Mouse (Mus musculus) Patski (cell line): Measurements from ENCODE around the gene Abca2. TPM values are rescaled to one million over a fixed set of nuclear protein-coding genes. Genes with fewer than 3 reads are reported as not detected.

Source experiments
- ATAC-seq: fragments of 100-300 bp; one replicate; pipeline ENCODE4 v1.8.0; 2021
- CTCF ChIA-PET: fragments of 350-600 bp; sonication (Branson Sonifier 250); formaldehyde crosslinking; loops from one replicate; lab custom pipeline; 2022; ENCODE audit warnings: inconsistent platforms; lab: Charles Lee
- POLR2A ChIA-PET: fragments of 350-600 bp; sonication (Branson Sonifier 250); formaldehyde crosslinking; loops from one replicate; lab custom pipeline; 2022; ENCODE audit warnings: antibody characterized with exemption, inconsistent platforms; lab: Charles Lee
- DNase-seq: peaks from one replicate; pipeline ENCODE4 v3.0.0-alpha.2; 2011; ENCODE audit warnings: low read depth, low spot score
- H3K27me3 ChIP-seq: fragments of 371-371 bp; one replicate; pipeline ENCODE4 v1.5.1; 2021
- CTCF ChIP-seq: fragments of 100-300 bp; IDR thresholded peaks from one replicate; pipeline ENCODE4 v1.5.1; 2021
- in situ Hi-C: fragments of 300-500 bp; cut with MboI; formaldehyde crosslinking; loops from 3 replicates; pipeline ENCODE4 v1.11.1; 2018; ENCODE audit warnings: low pct_unique_long_range_greater_than_20kb, mixed read lengths
- polyA plus RNA-seq: library from polyadenylated mRNA; unstranded; gene quantifications from one replicate; pipeline ENCODE4 v1.2.3, GENCODE M21; 2021

Abca2 gene
- polyA plus RNA-seq, 1 experiment from 2014 or later = 98.6 TPM

GRCm38 (mm10) chr2:25422587-25423410 is 5.7 kb upstream of the Abca2 start, which contains the start of gene Fut7:
TSS of gene Fut7 (plus strand) at chr2:25423267.
- POLR2A ChIA-PET = interaction anchor here (1.0 kb wide), 1 partner anchor 9 kb away, joined by 3 read pairs; no protein-coding TSS in a partner anchor
- in situ Hi-C loops = no loop called here
- no peaks in the 10 kb centered on the region for H3K27me3 ChIP-seq
- no peak for TF ChIP-seq CTCF
- ATAC-seq (no peak), DNase-seq (no peak)
- CTCF ChIA-PET = interaction anchor here (0.6 to 3.7 kb wide), 13 partner anchors 8 to 75 kb away, joined by 3 to 36 read pairs (median 3); partner anchors contain the start of gene Clic3

- no peak for TF ChIP-seq CTCF
- CTCF ChIA-PET = interaction anchor here (0.9 to 3.7 kb wide), 4 partner anchors 46 to 74 kb away, joined by 3 to 36 read pairs (median 8); no protein-coding TSS in a partner anchor
- no peak for ATAC-seq
- H3K27me3 ChIP-seq = no peaks in the 10 kb centered on the region
- POLR2A ChIA-PET = interaction anchor here (0.5 to 1.0 kb wide), 2 partner anchors 10 to 78 kb away, joined by 3 read pairs; no protein-coding TSS in a partner anchor
- no peak for DNase-seq
- in situ Hi-C loops = no loop called here
Measured at GRCm38 (mm10) chr2:25423626-25424025, 4.9 kb upstream of the Abca2 start.

GRCm38 (mm10) chr2:25425481-25425880 is 3.0 kb upstream of the Abca2 start:
- ChIA-PET POLR2A (no interaction called here), CTCF (interaction anchor here (1.7 kb wide), 1 partner anchor 58 kb away, joined by 6 read pairs; no protein-coding TSS in a partner anchor)
- ATAC-seq (no peak), DNase-seq (no peak)
- in situ Hi-C loops = no loop called here
- H3K27me3 ChIP-seq = no peaks in the 10 kb centered on the region
- TF ChIP-seq CTCF = no peak

GRCm38 (mm10) chr2:25426721-25427191 is 1.7 kb upstream of the Abca2 start:
- in situ Hi-C loops = no loop called here
- ATAC-seq = no peak
- POLR2A ChIA-PET = no interaction called here
- no peak for DNase-seq
- no peaks in the 10 kb centered on the region for H3K27me3 ChIP-seq
- CTCF ChIA-PET = interaction anchor here (0.7 to 1.7 kb wide), 13 partner anchors 9 to 70 kb away, joined by 3 to 6 read pairs (median 4); no protein-coding TSS in a partner anchor
- no peak for TF ChIP-seq CTCF

- no peak for TF ChIP-seq CTCF
- ATAC-seq = no peak
Measured at GRCm38 (mm10) chr2:25427256-25427655, 1.2 kb upstream of the Abca2 start.

GRCm38 (mm10) chr2:25429435-25430180 is 1.1 kb downstream of the Abca2 start:
- in situ Hi-C loops = loop anchor here (5.0 kb wide), 2 partner anchors 53 to 123 kb away; no protein-coding TSS in a partner anchor
- ChIA-PET CTCF (interaction anchor here (1.0 to 1.6 kb wide), 5 partner anchors 8 to 152 kb away, joined by 4 to 10 read pairs (median 4); partner anchors contain the start of gene Ajm1), POLR2A (interaction anchor here (1.0 to 1.3 kb wide), 3 partner anchors 16 to 110 kb away, joined by 3 read pairs; no protein-coding TSS in a partner anchor)
- no peak for ATAC-seq
- no peaks in the 10 kb centered on the region for H3K27me3 ChIP-seq
- TF ChIP-seq CTCF = no peak
- DNase-seq = no peak

More at GRCm38 (mm10) chr2:25427256-25427655, 1.2 kb upstream of the Abca2 start:
- no peak for DNase-seq
- H3K27me3 ChIP-seq = no peaks in the 10 kb centered on the region
- ChIA-PET POLR2A (no interaction called here), CTCF (interaction anchor here (0.8 to 1.5 kb wide), 11 partner anchors 9 to 69 kb away, joined by 3 to 6 read pairs (median 3); no protein-coding TSS in a partner anchor)
- in situ Hi-C loops = no loop called here

- DNase-seq (no peak), ATAC-seq (no peak)
- H3K27me3 ChIP-seq = no peaks in the 10 kb centered on the region
- CTCF ChIA-PET = interaction anchor here (1.0 to 1.6 kb wide), 4 partner anchors 9 to 151 kb away, joined by 4 to 10 read pairs (median 5); partner anchors contain the start of gene Ajm1
- POLR2A ChIA-PET = interaction anchor here (1.3 kb wide), 1 partner anchor 15 kb away, joined by 3 read pairs; no protein-coding TSS in a partner anchor
- in situ Hi-C loops = loop anchor here (5.0 kb wide), 2 partner anchors 52 to 122 kb away; no protein-coding TSS in a partner anchor
- TF ChIP-seq CTCF = no peak
Measured at GRCm38 (mm10) chr2:25430395-25431233, 2.1 kb downstream of the Abca2 start.

- ATAC-seq (no peak), DNase-seq (no peak)
- POLR2A ChIA-PET = interaction anchor here (1.3 kb wide), 1 partner anchor 14 kb away, joined by 3 read pairs; no protein-coding TSS in a partner anchor
- no peak for TF ChIP-seq CTCF
- in situ Hi-C loops = loop anchor here (5.0 kb wide), 2 partner anchors 51 to 121 kb away; no protein-coding TSS in a partner anchor
- CTCF ChIA-PET = interaction anchor here (1.6 kb wide), 1 partner anchor 10 kb away, joined by 10 read pairs; no protein-coding TSS in a partner anchor
- H3K27me3 ChIP-seq = no peaks in the 10 kb centered on the region
Measured at GRCm38 (mm10) chr2:25431308-25431855, 2.9 kb downstream of the Abca2 start.
